ENCODE assay signal across 8 mouse cellular contexts in genomic region chr3:45377391-45377998, GRCm38 (mm10). TPM values are rescaled to one million over a fixed set of nuclear protein-coding genes. Genes with fewer than 3 reads are reported as not detected.
DNase-seq lines count a peak whose midpoint lies in the region; ATAC-seq and TF ChIP-seq lines count a peak whose summit lies in the region.

No protein-coding gene starts in this region.

- H3K36me3 ChIP-seq in E14TG2a.4 (ENCODE audit: insufficient read depth, low read length), result no peaks in the 10 kb centered on the region
- H3K36me3 ChIP-seq in embryonic facial prominence, embryonic 12.5 days, result no peaks in the 10 kb centered on the region
- no peaks in the 10 kb centered on the region for H3K36me3 ChIP-seq in hindbrain, embryonic 12.5 days
- no peaks in the 10 kb centered on the region for H3K36me3 ChIP-seq in neural tube, embryonic 12.5 days

- peaks cover 55% of the 10 kb centered on the region for H3K4me1 ChIP-seq in E14TG2a.4 (replicated peaks; ENCODE audit: low read depth, low read length)
- H3K4me1 ChIP-seq in embryonic facial prominence, embryonic 12.5 days, result peaks cover 11% of the 10 kb centered on the region
- H3K4me1 ChIP-seq in hindbrain, embryonic 12.5 days, result peaks cover 7% of the 10 kb centered on the region; the same call in 1 of the 2 replicates
- peaks cover 6% of the 10 kb centered on the region; the same call in 1 of the 2 replicates for H3K4me1 ChIP-seq in neural tube, embryonic 12.5 days

- TF ChIP-seq CTCF in E14TG2a.4 (conservative IDR thresholded peaks at IDR 0.05; ENCODE audit: low read length), result no peak

- peak overlapping the region; percentile 76 for H3K4me3 ChIP-seq in E14TG2a.4 (replicated peaks; ENCODE audit: low read length)
- H3K4me3 ChIP-seq in embryonic facial prominence, embryonic 12.5 days, result peak overlapping the region; percentile 58
- peak overlapping the region; percentile 66 for H3K4me3 ChIP-seq in hindbrain, embryonic 12.5 days
- peak overlapping the region; percentile 58 for H3K4me3 ChIP-seq in neural tube, embryonic 12.5 days

- H3K27me3 ChIP-seq in E14TG2a.4 (ENCODE audit: insufficient read depth, low read length), result peaks cover 76% of the 10 kb centered on the region
- peaks cover 12% of the 10 kb centered on the region; the same call in 1 of the 2 replicates for H3K27me3 ChIP-seq in embryonic facial prominence, embryonic 12.5 days
- no peaks in the 10 kb centered on the region; the same call in 1 of the 2 replicates for H3K27me3 ChIP-seq in hindbrain, embryonic 12.5 days
- H3K27me3 ChIP-seq in neural tube, embryonic 12.5 days (replicated peaks), result peaks cover 18% of the 10 kb centered on the region; the same call in 1 of the 2 replicates

- under 1% methylated on average over 26 of the region's 26 CpGs for WGBS in embryonic facial prominence, embryonic 12.5 days
- WGBS in hindbrain, embryonic 12.5 days, result under 1% methylated on average over 26 of the region's 26 CpGs
- under 1% methylated on average over 26 of the region's 26 CpGs for WGBS in neural tube, embryonic 12.5 days

- 0 out of 2 replicates have a peak, but pooled peaks have one; percentile 23 for ATAC-seq in embryonic facial prominence, embryonic 12.5 days (ENCODE audit: insufficient number of reproducible peaks, insufficient read depth, low FRiP score, low TSS enrichment)
- peak; percentile 38 for ATAC-seq in hindbrain, embryonic 12.5 days (ENCODE audit: low FRiP score)
- peak; percentile 45 for ATAC-seq in neural tube, embryonic 12.5 days (ENCODE audit: low FRiP score, low read depth)

- no peaks in the 10 kb centered on the region for H3K9me3 ChIP-seq in E14TG2a.4 (ENCODE audit: low read length)
- no peaks in the 10 kb centered on the region for H3K9me3 ChIP-seq in embryonic facial prominence, embryonic 12.5 days
- H3K9me3 ChIP-seq in hindbrain, embryonic 12.5 days (replicated peaks), result no peaks in the 10 kb centered on the region
- H3K9me3 ChIP-seq in neural tube, embryonic 12.5 days, result no peaks in the 10 kb centered on the region

- DNase-seq in adrenal gland, adult 2 months, result peak; percentile 17
- DNase-seq in adrenal gland, postnatal 4 days (ENCODE audit: low spot score in 2 of 2), result no peak
- DNase-seq in left cerebral cortex, postnatal 36 days (ENCODE audit: low spot score in 2 of 2), result peak; percentile 70
- no peak for DNase-seq in urinary bladder, adult 2 months (ENCODE audit: low spot score)

- peak overlapping the region; percentile 96 for H3K4me2 ChIP-seq in embryonic facial prominence, embryonic 12.5 days (replicated peaks)
- peak overlapping the region; percentile 95 for H3K4me2 ChIP-seq in hindbrain, embryonic 12.5 days (replicated peaks)
- peak overlapping the region; percentile 97 for H3K4me2 ChIP-seq in neural tube, embryonic 12.5 days (replicated peaks)

- H3K27ac ChIP-seq in embryonic facial prominence, embryonic 12.5 days, result peak overlapping the region; percentile 82
- peak overlapping the region; percentile 87 for H3K27ac ChIP-seq in hindbrain, embryonic 12.5 days
- H3K27ac ChIP-seq in neural tube, embryonic 12.5 days, result no peak overlapping the region

- H3K9ac ChIP-seq in embryonic facial prominence, embryonic 12.5 days, result peak overlapping the region; percentile 67
- H3K9ac ChIP-seq in hindbrain, embryonic 12.5 days, result peak overlapping the region; percentile 71
- H3K9ac ChIP-seq in neural tube, embryonic 12.5 days, result peak overlapping the region; percentile 58

- intact Hi-C loops in left cerebral cortex, postnatal 36 days (cut with DNase I), result no loop called here

RNA-seq across cellular contexts. Expression of gene Pcdh10, which starts 0.7 kb away (rescaled TPM):
- 1 to 10 TPM; 4.5 to 8.9 TPM for total RNA-seq in adrenal gland, adult 2 months (2021)
- polyA plus RNA-seq in adrenal gland, adult 2 months (2012; rRNA removed), result 4.2 and 6.1 TPM in 2 replicates
- total RNA-seq in adrenal gland, postnatal 4 days (2021), result 10 to 100 TPM; 10.1 to 10.5 TPM
- polyA plus RNA-seq in embryonic facial prominence, embryonic 12.5 days (2016; fragmentation: Nextera tagmentation; extraction: Ambion mirVana), result 6.5 and 7.6 TPM in 2 replicates
- 9.3 and 11.1 TPM in 2 replicates for polyA plus RNA-seq in hindbrain, embryonic 12.5 days (2016; fragmentation: Nextera tagmentation; extraction: Ambion mirVana)
- total RNA-seq in left cerebral cortex, postnatal 36 days (2021), result 100 to 1,000 TPM; 208 to 222 TPM
- 5.8 and 9.1 TPM in 2 replicates for polyA plus RNA-seq in neural tube, embryonic 12.5 days (2016; fragmentation: Nextera tagmentation; extraction: Ambion mirVana)
- 0.16 and 0.25 TPM in 2 replicates for polyA plus RNA-seq in urinary bladder, adult 2 months (2012; rRNA removed)

Comparison
In these comparisons a context has a peak if more than half of its experiments do, and no peak if none do; other contexts are left out.
1. DNase-seq: peak in adrenal gland, adult 2 months (single experiment) and left cerebral cortex, postnatal 36 days (2 of 2); none in adrenal gland, postnatal 4 days (0 of 2) and urinary bladder, adult 2 months (single experiment).
2. Peak in every context shown above with its lines, with median percentiles within 50 percentile points of each other: H3K4me3 ChIP-seq, ATAC-seq, H3K4me2 ChIP-seq and H3K9ac ChIP-seq.